Mouse (Mus musculus) hindbrain, embryonic 11.5 days (tissue): Measurements from ENCODE around the gene Pphln1. TPM values are rescaled to one million over a fixed set of nuclear protein-coding genes. Genes with fewer than 3 reads are reported as not detected.
"Not testable (repeated sequence)": the region's sequence is repeated elsewhere in the genome, so short reads cannot be mapped to it uniquely, and the experiment has no call there.

ENCODE experiments used
- ATAC-seq: fragments of 200-750 bp; cut with Nextera tagmentation; 2 replicates; pipeline ENCODE4 v1.8.0; 2017; ENCODE audit warnings: mild to moderate bottlenecking, moderate TSS enrichment, moderate library complexity; ENCODE audit not compliant: low FRiP score
- DNase-seq: peaks from one replicate; pipeline ENCODE4 v3.0.0-alpha.2; 2015; ENCODE audit warnings: low spot score
- H3K27ac ChIP-seq: fragments of 300-500 bp; sonication (generic); 2 replicates; pipeline ENCODE4 v1.5.1; 2014; ENCODE audit warnings: mild to moderate bottlenecking, low read depth, low read length
- H3K27me3 ChIP-seq: fragments of 300-500 bp; sonication (generic); 2 replicates; pipeline ENCODE4 v1.6.1; 2014; ENCODE audit warnings: mild to moderate bottlenecking, low read length, moderate library complexity, mixed read lengths; ENCODE audit not compliant: control insufficient read depth, insufficient read depth
- H3K36me3 ChIP-seq: fragments of 300-500 bp; sonication (generic); 2 replicates; pipeline ENCODE4 v1.6.1; 2014; ENCODE audit warnings: mild to moderate bottlenecking, low read length, moderate library complexity, mixed read lengths; ENCODE audit not compliant: control insufficient read depth, insufficient read depth
- H3K4me1 ChIP-seq: fragments of 300-500 bp; sonication (generic); replicated peaks from 2 replicates; pipeline ENCODE4 v1.6.1; 2014; ENCODE audit warnings: low read length, mixed read lengths; ENCODE audit not compliant: control insufficient read depth, insufficient read depth
- H3K4me2 ChIP-seq: fragments of 300-500 bp; sonication (generic); replicated peaks from 2 replicates; pipeline ENCODE4 v1.6.1; 2014; ENCODE audit warnings: mild to moderate bottlenecking, low read depth, low read length
- H3K4me3 ChIP-seq: fragments of 300-500 bp; sonication (generic); 2 replicates; pipeline ENCODE4 v1.5.1; 2014; ENCODE audit warnings: low read depth, low read length
- H3K9ac ChIP-seq: fragments of 300-500 bp; sonication (generic); 2 replicates; pipeline ENCODE4 v1.6.1; 2014; ENCODE audit warnings: low read depth, low read length
- H3K9me3 ChIP-seq: fragments of 300-500 bp; sonication (generic); 2 replicates; pipeline ENCODE4 v1.6.1; 2016; ENCODE audit warnings: low read length; ENCODE audit not compliant: control insufficient read depth
- WGBS: fragments of 180-500 bp; shearing (Covaris S2); extraction: QIAGEN DNeasy Blood & Tissue Kit; methylation state at CpG from one replicate; pipeline ENCODE4 v1.1.7; 2014; 5-methylcytosine and 5-hydroxymethylcytosine counted together
- polyA plus RNA-seq: library from polyadenylated mRNA; unstranded; fragments of >200 nt; fragmentation: Nextera tagmentation; extraction: Ambion mirVana; gene quantifications from 2 replicates; pipeline ENCODE4 v1.2.1, GENCODE M21; 2014

Pphln1 gene
- 53.9 and 68.7 TPM in 2 replicates for polyA plus RNA-seq

- WGBS: under 1% methylated on average over 85 of the region's 100 CpGs
- H3K9ac ChIP-seq: peak within 1 kb of the TSS; percentile 84
- DNase-seq (peak; percentile 94), ATAC-seq (peak; percentile 96)
- no peaks in the 10 kb centered on the region for H3K9me3 ChIP-seq
- peak within 1 kb of the TSS; percentile 44 for H3K4me2 ChIP-seq
- peak within 1 kb of the TSS; percentile 69 for H3K4me3 ChIP-seq
- no peaks in the 10 kb centered on the region for H3K36me3 ChIP-seq
- H3K27ac ChIP-seq: peak within 1 kb of the TSS; percentile 65
- H3K4me1 ChIP-seq: peaks cover 5% of the 10 kb centered on the region
- H3K27me3 ChIP-seq: no peaks in the 10 kb centered on the region
These were observed at the start of gene Pphln1, which contains the start of gene Zcrb1 for GRCm38 (mm10) chr15:93397826-93398698. Pphln1 (plus strand) TSS chr15:93398350. Zcrb1 (minus strand) TSS chr15:93398334.

- DNase-seq (no peak), ATAC-seq (no peak)
- Histone ChIP-seq H3K27ac (no peak overlapping the region), H3K9me3 (no peaks in the 10 kb centered on the region), H3K9ac (no peak overlapping the region), H3K36me3 (no peaks in the 10 kb centered on the region), H3K4me2 (no peak overlapping the region), H3K4me3 (no peak overlapping the region), H3K4me1 (no peaks in the 10 kb centered on the region), H3K27me3 (no peaks in the 10 kb centered on the region)
- 93% methylated on average over 18 of the region's 19 CpGs for WGBS
These were observed 39.6 kb upstream of the Pphln1 start for GRCm38 (mm10) chr15:93358346-93359095.

GRCm38 (mm10) chr15:93365561-93365960 is 32.6 kb upstream of the Pphln1 start:
- no peak for ATAC-seq
- Histone ChIP-seq H3K9ac (no peak overlapping the region), H3K27me3 (no peaks in the 10 kb centered on the region), H3K36me3 (no peaks in the 10 kb centered on the region), H3K27ac (no peak overlapping the region), H3K4me3 (no peak overlapping the region), H3K9me3 (no peaks in the 10 kb centered on the region), H3K4me2 (no peak overlapping the region), H3K4me1 (no peaks in the 10 kb centered on the region)
- 85% methylated on average over 6 of the region's 6 CpGs for WGBS
- no peak for DNase-seq

- ATAC-seq (no peak), DNase-seq (no peak)
- Histone ChIP-seq H3K9me3 (no peaks in the 10 kb centered on the region), H3K9ac (no peak overlapping the region), H3K4me3 (no peak overlapping the region), H3K36me3 (no peaks in the 10 kb centered on the region), H3K27me3 (no peaks in the 10 kb centered on the region), H3K27ac (no peak overlapping the region), H3K4me2 (no peak overlapping the region), H3K4me1 (no peaks in the 10 kb centered on the region)
- 76% methylated on average over 9 of the region's 9 CpGs for WGBS
These were observed 29.6 kb upstream of the Pphln1 start for GRCm38 (mm10) chr15:93368558-93368957.

GRCm38 (mm10) chr15:93371838-93372237 is 26.3 kb upstream of the Pphln1 start:
- no peak overlapping the region for H3K9ac ChIP-seq
- H3K4me3 ChIP-seq: no peak overlapping the region
- no peak overlapping the region for H3K27ac ChIP-seq
- H3K9me3 ChIP-seq: no peaks in the 10 kb centered on the region
- H3K4me2 ChIP-seq: no peak overlapping the region
- ATAC-seq (no peak), DNase-seq (no peak)
- WGBS: 78% methylated on average over 2 of the region's 2 CpGs
- H3K36me3 ChIP-seq: no peaks in the 10 kb centered on the region
- no peaks in the 10 kb centered on the region for H3K4me1 ChIP-seq
- no peaks in the 10 kb centered on the region for H3K27me3 ChIP-seq

GRCm38 (mm10) chr15:93372525-93373119 is 25.5 kb upstream of the Pphln1 start:
- not testable (repeated sequence) for H3K27ac ChIP-seq, H3K4me2 ChIP-seq, H3K9ac ChIP-seq, H3K36me3 ChIP-seq, H3K4me1 ChIP-seq, H3K27me3 ChIP-seq, DNase-seq, H3K4me3 ChIP-seq, ATAC-seq, H3K9me3 ChIP-seq

GRCm38 (mm10) chr15:93375696-93376095 is 22.5 kb upstream of the Pphln1 start:
- Histone ChIP-seq H3K27me3 (no peaks in the 10 kb centered on the region), H3K36me3 (no peaks in the 10 kb centered on the region), H3K27ac (no peak overlapping the region), H3K9ac (no peak overlapping the region), H3K4me2 (no peak overlapping the region), H3K4me3 (no peak overlapping the region), H3K9me3 (no peaks in the 10 kb centered on the region), H3K4me1 (no peaks in the 10 kb centered on the region)
- WGBS: 89% methylated on average over 5 of the region's 5 CpGs
- DNase-seq (no peak), ATAC-seq (no peak)

GRCm38 (mm10) chr15:93379177-93379576 is 19.0 kb upstream of the Pphln1 start:
- no peaks in the 10 kb centered on the region for H3K36me3 ChIP-seq
- DNase-seq: no peak
- 73% methylated on average over 3 of the region's 3 CpGs for WGBS
- no peaks in the 10 kb centered on the region for H3K27me3 ChIP-seq
- H3K4me2 ChIP-seq: no peak overlapping the region
- no peak overlapping the region for H3K27ac ChIP-seq
- H3K9me3 ChIP-seq: no peaks in the 10 kb centered on the region
- H3K4me1 ChIP-seq: no peaks in the 10 kb centered on the region
- no peak for ATAC-seq
- H3K4me3 ChIP-seq: no peak overlapping the region
- no peak overlapping the region for H3K9ac ChIP-seq
